Mouse (Mus musculus): ENCODE measurements around the gene Sult2b1. TPM values are rescaled to one million over a fixed set of nuclear protein-coding genes. Genes with fewer than 3 reads are reported as not detected.
A peak's percentile ranks its signal among the peaks of the same experiment; 100 is the strongest.

The Sult2b1 gene
- polyA plus RNA-seq, 1 experiment from 2014 or later: 1.5 TPM

GRCm38 (mm10) chr7:45686841-45687240 lies 97.6 kb downstream of the Sult2b1 start:
- Histone ChIP-seq H3K4me3 (no peak overlapping the region), H3K36me3 (no peaks in the 10 kb centered on the region), H3K27me3 (ENCODE audit: low read depth, poor library complexity, severe bottlenecking) (peaks cover 23% of the 10 kb centered on the region; the same call in 1 of the 2 replicates), H3K4me1 (peaks cover 38% of the 10 kb centered on the region), H3K9me3 (replicated peaks) (no peaks in the 10 kb centered on the region), H3K27ac (replicated peaks) (peak overlapping the region; percentile 38; the same call in 1 of the 2 replicates)
- DNase-seq (ENCODE audit: low spot score): no peak
- 91% methylated on average over 3 of the region's 3 CpGs for WGBS

DNA sequence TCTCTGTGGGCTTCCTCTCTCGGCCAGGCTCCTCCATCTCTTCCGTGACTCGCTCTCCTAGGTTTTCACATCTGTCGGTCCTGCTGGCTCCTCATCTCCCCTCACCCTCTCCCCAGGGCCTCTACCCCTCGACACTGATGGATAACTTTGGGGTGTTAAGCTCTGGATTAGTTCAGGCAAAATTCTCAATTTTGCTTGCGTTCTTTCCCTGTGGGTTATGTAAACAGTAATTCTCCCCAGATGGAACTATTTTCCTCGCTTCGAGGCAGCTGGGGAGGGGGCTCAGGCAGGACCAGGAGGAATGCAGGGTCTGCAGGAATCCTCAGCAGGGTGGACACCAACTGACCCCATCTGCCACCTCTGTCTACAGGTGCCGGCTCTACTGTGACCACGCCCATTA lies 98.7 kb downstream of the Sult2b1 start:
- 61% methylated on average over 10 of the region's 10 CpGs for WGBS
- peaks cover 13% of the 10 kb centered on the region; the same call in 1 of the 2 replicates for H3K27me3 ChIP-seq (ENCODE audit: low read depth, poor library complexity, severe bottlenecking)
- DNase-seq (ENCODE audit: low spot score): no peak
- H3K27ac ChIP-seq (replicated peaks): peak overlapping the region; percentile 49; the same call in 1 of the 2 replicates
- no peaks in the 10 kb centered on the region for H3K9me3 ChIP-seq (replicated peaks)
- H3K36me3 ChIP-seq: no peaks in the 10 kb centered on the region
- H3K4me1 ChIP-seq: peaks cover 38% of the 10 kb centered on the region
- H3K4me3 ChIP-seq: no peak overlapping the region

GRCm38 (mm10) chr7:45683396-45684050 lies 100.9 kb downstream of the Sult2b1 start, which contains the start of gene Ntn5:
Gene Ntn5, plus strand, starts transcription at chr7:45684022.
- DNase-seq (ENCODE audit: low spot score): no peak
- H3K4me1 ChIP-seq: peaks cover 35% of the 10 kb centered on the region
- H3K4me3 ChIP-seq: no peak within 1 kb of the TSS; the same call in 1 of the 2 replicates
- peak within 1 kb of the TSS; percentile 90 for H3K27ac ChIP-seq (replicated peaks)
- H3K27me3 ChIP-seq (ENCODE audit: low read depth, poor library complexity, severe bottlenecking): peaks cover 3% of the 10 kb centered on the region; the same call in 1 of the 2 replicates
- no peaks in the 10 kb centered on the region for H3K9me3 ChIP-seq (replicated peaks)
- no peaks in the 10 kb centered on the region for H3K36me3 ChIP-seq
- 73% methylated on average over 7 of the region's 7 CpGs for WGBS

GRCm38 (mm10) chr7:45682144-45683126 lies 102.0 kb downstream of the Sult2b1 start:
- peaks cover 44% of the 10 kb centered on the region for H3K4me1 ChIP-seq
- WGBS: 31% methylated on average over 14 of the region's 14 CpGs
- H3K4me3 ChIP-seq: peak overlapping the region; percentile 40

DNA sequence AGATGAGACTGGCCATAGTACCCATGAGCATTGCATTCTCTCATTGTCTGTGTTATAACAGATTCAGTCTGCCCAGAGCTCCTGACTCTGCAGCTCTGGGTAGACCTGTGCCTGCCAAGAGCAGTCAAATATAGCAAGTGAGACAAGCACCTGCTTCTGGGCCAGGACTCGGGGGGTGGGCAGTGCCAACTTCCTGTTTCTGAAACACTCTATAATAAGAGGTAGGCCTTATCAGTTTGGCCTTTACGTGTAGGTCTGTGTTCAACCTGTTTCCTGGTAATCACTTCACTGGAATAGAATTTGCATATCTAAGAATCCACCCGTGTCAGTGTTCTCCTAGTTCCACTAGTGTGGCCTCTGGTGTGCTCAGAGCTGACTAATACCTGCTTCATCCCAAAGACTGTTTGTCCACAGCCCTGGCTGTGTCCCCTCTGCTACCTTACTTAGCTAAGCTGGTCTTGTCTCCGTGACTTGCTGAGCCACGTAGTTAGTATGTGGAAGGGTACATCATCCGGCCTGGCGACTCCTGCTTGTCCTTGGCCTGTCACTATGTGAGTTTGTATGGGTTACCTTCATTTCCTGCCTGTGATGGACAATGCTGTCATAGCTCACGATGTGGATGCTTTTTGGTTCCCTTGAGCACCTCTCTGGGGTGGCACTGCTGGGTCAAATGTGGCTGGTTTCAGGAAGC lies 103.3 kb downstream of the Sult2b1 start:
- Histone ChIP-seq H3K27ac (replicated peaks) (no peak overlapping the region; the same call in 1 of the 2 replicates), H3K36me3 (no peaks in the 10 kb centered on the region), H3K9me3 (replicated peaks) (no peaks in the 10 kb centered on the region), H3K4me3 (no peak overlapping the region), H3K4me1 (peaks cover 39% of the 10 kb centered on the region), H3K27me3 (ENCODE audit: low read depth, poor library complexity, severe bottlenecking) (peaks cover under 1% of the 10 kb centered on the region; the same call in 1 of the 2 replicates)
- no peak for DNase-seq (ENCODE audit: low spot score)
- WGBS: 87% methylated on average over 8 of the region's 8 CpGs

More at GRCm38 (mm10) chr7:45682144-45683126, 102.0 kb downstream of the Sult2b1 start:
- Histone ChIP-seq H3K27me3 (ENCODE audit: low read depth, poor library complexity, severe bottlenecking) (peaks cover 3% of the 10 kb centered on the region; the same call in 1 of the 2 replicates), H3K27ac (replicated peaks) (peak overlapping the region; percentile 90), H3K36me3 (no peaks in the 10 kb centered on the region), H3K9me3 (replicated peaks) (no peaks in the 10 kb centered on the region)
- DNase-seq (ENCODE audit: low spot score): peak; percentile 91

Other genes with a start within 250 kb of the Sult2b1 start
- 0.43 and 0.55 TPM in 2 replicates for gene Hsd17b14, start 229.8 kb downstream of the Sult2b1 start, polyA plus RNA-seq (2016; fragmentation: Nextera tagmentation; extraction: Ambion mirVana)
- gene Bcat2, start 214.5 kb downstream of the Sult2b1 start, polyA plus RNA-seq (2016; fragmentation: Nextera tagmentation; extraction: Ambion mirVana): 32.2 and 38.2 TPM in 2 replicates
- gene Fgf21, start 169.2 kb downstream of the Sult2b1 start, polyA plus RNA-seq (2016; fragmentation: Nextera tagmentation; extraction: Ambion mirVana): not detected in 2 replicates
- gene Fut1, start 167.4 kb downstream of the Sult2b1 start, polyA plus RNA-seq (2016; fragmentation: Nextera tagmentation; extraction: Ambion mirVana): not detected in 2 replicates
- 0.16 TPM in 1 of 2 replicates, not detected in the other for gene Izumo1, start 162.9 kb downstream of the Sult2b1 start, polyA plus RNA-seq (2016; fragmentation: Nextera tagmentation; extraction: Ambion mirVana)
- 4.8 and 5.5 TPM in 2 replicates for gene Rasip1, start 157.2 kb downstream of the Sult2b1 start, polyA plus RNA-seq (2016; fragmentation: Nextera tagmentation; extraction: Ambion mirVana)
- gene Mamstr, start 144.7 kb downstream of the Sult2b1 start, polyA plus RNA-seq (2016; fragmentation: Nextera tagmentation; extraction: Ambion mirVana): 2.1 and 3.3 TPM in 2 replicates
- gene Fut2, start 118.3 kb downstream of the Sult2b1 start, polyA plus RNA-seq (2016; fragmentation: Nextera tagmentation; extraction: Ambion mirVana): 0.05 TPM in 1 of 2 replicates, not detected in the other
- gene Ntn5, start 100.6 kb downstream of the Sult2b1 start, polyA plus RNA-seq (2016; fragmentation: Nextera tagmentation; extraction: Ambion mirVana): 0.46 and 0.48 TPM in 2 replicates
- 0.32 and 0.34 TPM in 2 replicates for gene Sec1, start 90.3 kb downstream of the Sult2b1 start, polyA plus RNA-seq (2016; fragmentation: Nextera tagmentation; extraction: Ambion mirVana)
- gene Car11, start 84.8 kb downstream of the Sult2b1 start, polyA plus RNA-seq (2016; fragmentation: Nextera tagmentation; extraction: Ambion mirVana): 4.6 and 4.9 TPM in 2 replicates
- 2.1 and 2.9 TPM in 2 replicates for gene Dbp, start 79.6 kb downstream of the Sult2b1 start, polyA plus RNA-seq (2016; fragmentation: Nextera tagmentation; extraction: Ambion mirVana)
- 965 and 1,116 TPM in 2 replicates for gene Rpl18, start 69.2 kb downstream of the Sult2b1 start, polyA plus RNA-seq (2016; fragmentation: Nextera tagmentation; extraction: Ambion mirVana)
- 32.3 and 32.8 TPM in 2 replicates for gene Sphk2, start 66.7 kb downstream of the Sult2b1 start, polyA plus RNA-seq (2016; fragmentation: Nextera tagmentation; extraction: Ambion mirVana)
- gene Fam83e, start 63.5 kb downstream of the Sult2b1 start, polyA plus RNA-seq (2016; fragmentation: Nextera tagmentation; extraction: Ambion mirVana): 1.7 and 2.0 TPM in 2 replicates
- gene Spaca4, start 58.9 kb downstream of the Sult2b1 start, polyA plus RNA-seq (2016; fragmentation: Nextera tagmentation; extraction: Ambion mirVana): not detected in 2 replicates
- gene Lmtk3, start 931 bp downstream of the Sult2b1 start, polyA plus RNA-seq (2016; fragmentation: Nextera tagmentation; extraction: Ambion mirVana): 2.3 and 3.3 TPM in 2 replicates
- gene Cyth2, start 29.9 kb upstream of the Sult2b1 start, polyA plus RNA-seq (2016; fragmentation: Nextera tagmentation; extraction: Ambion mirVana): 153 and 183 TPM in 2 replicates
- gene Kcnj14, start 40.1 kb upstream of the Sult2b1 start, polyA plus RNA-seq (2016; fragmentation: Nextera tagmentation; extraction: Ambion mirVana): 0.65 and 0.72 TPM in 2 replicates
- gene Grwd1, start 46.3 kb upstream of the Sult2b1 start, polyA plus RNA-seq (2016; fragmentation: Nextera tagmentation; extraction: Ambion mirVana): 95.8 and 119 TPM in 2 replicates
- 36.1 and 39.0 TPM in 2 replicates for gene Kdelr1, start 88.1 kb upstream of the Sult2b1 start, polyA plus RNA-seq (2016; fragmentation: Nextera tagmentation; extraction: Ambion mirVana)
- gene Grin2d, start 93.7 kb upstream of the Sult2b1 start, polyA plus RNA-seq (2016; fragmentation: Nextera tagmentation; extraction: Ambion mirVana): 0.16 and 0.34 TPM in 2 replicates
- 1.5 and 1.7 TPM in 2 replicates for gene Syngr4, start 112.0 kb upstream of the Sult2b1 start, polyA plus RNA-seq (2016; fragmentation: Nextera tagmentation; extraction: Ambion mirVana)
- 4.4 and 5.1 TPM in 2 replicates for gene Tmem143, start 112.3 kb upstream of the Sult2b1 start, polyA plus RNA-seq (2016; fragmentation: Nextera tagmentation; extraction: Ambion mirVana)
- 17.7 and 28.2 TPM in 2 replicates for gene Emp3, start 136.7 kb upstream of the Sult2b1 start, polyA plus RNA-seq (2016; fragmentation: Nextera tagmentation; extraction: Ambion mirVana)
- gene Ccdc114, start 139.4 kb upstream of the Sult2b1 start, polyA plus RNA-seq (2016; fragmentation: Nextera tagmentation; extraction: Ambion mirVana): 4.8 and 5.3 TPM in 2 replicates
- 0.12 and 0.17 TPM in 2 replicates for gene Abcc6, start 245.6 kb upstream of the Sult2b1 start, polyA plus RNA-seq (2016; fragmentation: Nextera tagmentation; extraction: Ambion mirVana)
- 29.9 and 31.0 TPM in 2 replicates for gene Nomo1, start 249.0 kb upstream of the Sult2b1 start, polyA plus RNA-seq (2016; fragmentation: Nextera tagmentation; extraction: Ambion mirVana)

Data from midbrain, embryonic 10.5 days (tissue).